Mouse (Mus musculus): ENCODE results near the gene Ppp1r1c. TPM values are rescaled to one million over a fixed set of nuclear protein-coding genes. Genes with fewer than 3 reads are reported as not detected.

Ppp1r1c gene
- total RNA-seq (2023), result not detected

GRCm38 (mm10) chr2:79707575-79707974 lies at the start of gene Ppp1r1c:
Gene Ppp1r1c, plus strand, starts transcription at chr2:79707780.

Other genes starting within 250 kb of the Ppp1r1c start
- 100 to 1,000 TPM; 125 to 132 TPM for gene Itprid2, start 72.4 kb upstream of the Ppp1r1c start, total RNA-seq (2023)